Mouse (Mus musculus) ovary, adult 18-20 months (tissue): ENCODE measurements at regions not wholly inside any gene's neighbourhood (a gene's known extent, or its start where the extent isn't known, plus 50 kb on each side); places are given as distances from the start of the nearest gene placed in this dataset.

ENCODE experiments used
- DNase-seq: peaks from one replicate; pipeline ENCODE4 v3.0.0; 2022; ENCODE audit warnings: low spot score, mixed read lengths

- no peak for DNase-seq
Observed at GRCm38 (mm10) chr9:31794911-31795310, 118.4 kb downstream of the Barx2 start.

- no peak for DNase-seq
Observed at GRCm38 (mm10) chr9:31775956-31776355, 137.3 kb downstream of the Barx2 start.

GRCm38 (mm10) chr9:31765401-31765800 is 147.9 kb downstream of the Barx2 start:
- DNase-seq: no peak

- no peak for DNase-seq
Observed at GRCm38 (mm10) chr9:31757894-31758561, 155.2 kb downstream of the Barx2 start.

GRCm38 (mm10) chr9:31730443-31730842 is 182.8 kb downstream of the Barx2 start:
- DNase-seq: no peak

- DNase-seq: no peak
Observed at GRCm38 (mm10) chr9:31719309-31719708, 194.0 kb downstream of the Barx2 start.

GRCm38 (mm10) chr9:31710022-31710421 is 203.2 kb downstream of the Barx2 start:
- no peak for DNase-seq

- DNase-seq: no peak
Observed at GRCm38 (mm10) chr9:31706688-31707087, 206.6 kb downstream of the Barx2 start.

- DNase-seq: no peak
Observed at GRCm38 (mm10) chr9:31690921-31691475, 222.3 kb downstream of the Barx2 start.

GRCm38 (mm10) chr9:31688398-31688705 is 224.1 kb upstream of the Tmem45b start:
- DNase-seq: no peak

GRCm38 (mm10) chr9:31687686-31688397 is 223.6 kb upstream of the Tmem45b start:
- DNase-seq: peak; percentile 72

GRCm38 (mm10) chr9:31686466-31686865 is 222.2 kb upstream of the Tmem45b start:
- no peak for DNase-seq

GRCm38 (mm10) chr9:31684812-31685188 is 220.5 kb upstream of the Tmem45b start:
- DNase-seq: no peak

- DNase-seq: no peak
Observed at GRCm38 (mm10) chr9:31684099-31684811, 220.0 kb upstream of the Tmem45b start.

GRCm38 (mm10) chr9:31683302-31684081 is 219.2 kb upstream of the Tmem45b start:
- DNase-seq: no peak

GRCm38 (mm10) chr9:31682893-31683292 is 218.6 kb upstream of the Tmem45b start:
- DNase-seq: no peak

- DNase-seq: no peak
Observed at GRCm38 (mm10) chr9:31677150-31677549, 212.9 kb upstream of the Tmem45b start.

- DNase-seq: no peak
Observed at GRCm38 (mm10) chr9:31659026-31659425, 194.8 kb upstream of the Tmem45b start.

GRCm38 (mm10) chr9:31657612-31658011 is 193.3 kb upstream of the Tmem45b start:
- DNase-seq: no peak

GRCm38 (mm10) chr9:31656676-31657075 is 192.4 kb upstream of the Tmem45b start:
- peak; percentile 28 for DNase-seq

- no peak for DNase-seq
Observed at GRCm38 (mm10) chr9:31654747-31655146, 190.5 kb upstream of the Tmem45b start.

- DNase-seq: no peak
Observed at GRCm38 (mm10) chr9:31654213-31654612, 190.0 kb upstream of the Tmem45b start.
